Mouse (Mus musculus) heart, embryonic 13.5 days (tissue): Measurements from ENCODE around the gene Slc4a5. TPM values are rescaled to one million over a fixed set of nuclear protein-coding genes. Genes with fewer than 3 reads are reported as not detected.

ENCODE experiments used
- ATAC-seq: fragments of 200-750 bp; cut with Nextera tagmentation; 2 replicates; pipeline ENCODE4 v1.8.0; 2017; ENCODE audit warnings: moderate TSS enrichment; ENCODE audit not compliant: insufficient number of reproducible peaks, low FRiP score, low TSS enrichment; ENCODE audit errors: extremely low read depth
- H3K27ac ChIP-seq: fragments of 300-500 bp; sonication (generic); replicated peaks from 2 replicates; pipeline ENCODE4 v1.5.1; 2015; ENCODE audit warnings: moderate library complexity, mild to moderate bottlenecking, inconsistent platforms
- H3K27me3 ChIP-seq: fragments of 300-500 bp; sonication (generic); replicated peaks from 2 replicates; pipeline ENCODE4 v1.6.1; 2015; ENCODE audit warnings: mild to moderate bottlenecking, inconsistent platforms
- H3K36me3 ChIP-seq: fragments of 300-500 bp; sonication (generic); 2 replicates; pipeline ENCODE4 v1.6.1; 2015; ENCODE audit warnings: mild to moderate bottlenecking, inconsistent platforms
- H3K4me1 ChIP-seq: fragments of 300-500 bp; sonication (generic); 2 replicates; pipeline ENCODE4 v1.6.1; 2015; ENCODE audit warnings: inconsistent platforms
- H3K4me2 ChIP-seq: fragments of 300-500 bp; sonication (generic); 2 replicates; pipeline ENCODE4 v1.6.1; 2015; ENCODE audit warnings: inconsistent platforms, mild to moderate bottlenecking, moderate library complexity
- H3K4me3 ChIP-seq: fragments of 300-500 bp; sonication (generic); 2 replicates; pipeline ENCODE4 v1.5.1; 2015; ENCODE audit warnings: moderate library complexity, mild to moderate bottlenecking, inconsistent platforms
- H3K9ac ChIP-seq: fragments of 300-500 bp; sonication (generic); 2 replicates; pipeline ENCODE4 v1.6.1; 2015; ENCODE audit warnings: inconsistent platforms, mild to moderate bottlenecking, moderate library complexity
- H3K9me3 ChIP-seq: fragments of 300-500 bp; sonication (generic); 2 replicates; pipeline ENCODE4 v1.6.1; 2016; ENCODE audit warnings: inconsistent platforms
- WGBS: fragments of 180-500 bp; shearing (Covaris S2); methylation state at CpG from one replicate; pipeline ENCODE4 v1.1.7; 2015; ENCODE audit warnings: mixed read lengths; 5-methylcytosine and 5-hydroxymethylcytosine counted together
- polyA plus RNA-seq: library from polyadenylated mRNA; unstranded; fragments of >200 nt; fragmentation: Nextera tagmentation; extraction: Ambion mirVana; gene quantifications from 2 replicates; pipeline ENCODE4 v1.2.1, GENCODE M21; 2015

The Slc4a5 gene
- polyA plus RNA-seq, 1 experiment from 2014 or later: 0.11 TPM

- no peak for ATAC-seq
- no peak overlapping the region for H3K4me3 ChIP-seq
- no peaks in the 10 kb centered on the region for H3K36me3 ChIP-seq
- no peak overlapping the region for H3K4me2 ChIP-seq
- 85% methylated on average over 4 of the region's 4 CpGs for WGBS
- peaks cover 26% of the 10 kb centered on the region for H3K4me1 ChIP-seq
- peaks cover 39% of the 10 kb centered on the region for H3K27me3 ChIP-seq
- no peak overlapping the region for H3K9ac ChIP-seq
- 0 out of 2 replicates have a peak overlapping the region, but pooled peaks have one; percentile 33 for H3K27ac ChIP-seq
- no peaks in the 10 kb centered on the region for H3K9me3 ChIP-seq
Observed at GRCm38 (mm10) chr6:83233306-83233705, 13.7 kb downstream of the Slc4a5 start.

GRCm38 (mm10) chr6:83234280-83234741, 14.7 kb downstream of the Slc4a5 start:
- peaks cover 26% of the 10 kb centered on the region for H3K4me1 ChIP-seq
- H3K9ac ChIP-seq: peak overlapping the region; percentile 69
- peak overlapping the region; percentile 25 for H3K4me3 ChIP-seq
- H3K27ac ChIP-seq: peak overlapping the region; percentile 33; the same call in 1 of the 2 replicates
- peaks cover 49% of the 10 kb centered on the region for H3K27me3 ChIP-seq
- no peaks in the 10 kb centered on the region for H3K9me3 ChIP-seq
- H3K36me3 ChIP-seq: no peaks in the 10 kb centered on the region
- 3% methylated on average over 14 of the region's 14 CpGs for WGBS
- no peak for ATAC-seq
- H3K4me2 ChIP-seq: peak overlapping the region; percentile 58

- H3K27me3 ChIP-seq: peaks cover 70% of the 10 kb centered on the region
- peak overlapping the region; percentile 52 for H3K4me2 ChIP-seq
- no peaks in the 10 kb centered on the region for H3K9me3 ChIP-seq
- no peak overlapping the region for H3K27ac ChIP-seq
- H3K9ac ChIP-seq: 0 out of 2 replicates have a peak overlapping the region, but pooled peaks have one; percentile 25
- no peak for ATAC-seq
- WGBS: 1% methylated on average over 9 of the region's 9 CpGs
- H3K4me3 ChIP-seq: peak overlapping the region; percentile 13
- no peaks in the 10 kb centered on the region for H3K36me3 ChIP-seq
- H3K4me1 ChIP-seq: peaks cover 35% of the 10 kb centered on the region
Observed at GRCm38 (mm10) chr6:83237123-83237522, 17.5 kb downstream of the Slc4a5 start.

GRCm38 (mm10) chr6:83244422-83245061, 24.9 kb downstream of the Slc4a5 start:
- peak overlapping the region; percentile 58; the same call in 1 of the 2 replicates for H3K27ac ChIP-seq
- 52% methylated on average over 10 of the region's 10 CpGs for WGBS

GRCm38 (mm10) chr6:83245134-83245533, 25.5 kb downstream of the Slc4a5 start:
- Histone ChIP-seq H3K4me3 (no peak overlapping the region), H3K36me3 (no peaks in the 10 kb centered on the region), H3K27me3 (peaks cover 14% of the 10 kb centered on the region), H3K9ac (no peak overlapping the region), H3K9me3 (no peaks in the 10 kb centered on the region), H3K4me2 (no peak overlapping the region), H3K4me1 (peaks cover 29% of the 10 kb centered on the region), H3K27ac (peak overlapping the region; percentile 58)
- ATAC-seq: no peak
- 49% methylated on average over 6 of the region's 6 CpGs for WGBS

More at GRCm38 (mm10) chr6:83244422-83245061, 24.9 kb downstream of the Slc4a5 start:
- Histone ChIP-seq H3K27me3 (peaks cover 19% of the 10 kb centered on the region), H3K4me1 (peaks cover 27% of the 10 kb centered on the region), H3K9ac (no peak overlapping the region), H3K9me3 (no peaks in the 10 kb centered on the region), H3K4me2 (no peak overlapping the region), H3K36me3 (no peaks in the 10 kb centered on the region), H3K4me3 (no peak overlapping the region)
- ATAC-seq: no peak

- no peak overlapping the region for H3K4me2 ChIP-seq
- H3K27me3 ChIP-seq: peaks cover 5% of the 10 kb centered on the region
- H3K27ac ChIP-seq: no peak overlapping the region
- no peak overlapping the region for H3K9ac ChIP-seq
- 92% methylated on average over 1 of the region's 1 CpGs for WGBS
- ATAC-seq: no peak
- H3K4me3 ChIP-seq: no peak overlapping the region
- peaks cover 30% of the 10 kb centered on the region for H3K4me1 ChIP-seq
- H3K36me3 ChIP-seq: no peaks in the 10 kb centered on the region
- no peaks in the 10 kb centered on the region for H3K9me3 ChIP-seq
Observed at GRCm38 (mm10) chr6:83245997-83246396, 26.4 kb downstream of the Slc4a5 start.

- H3K9me3 ChIP-seq: no peaks in the 10 kb centered on the region
- H3K4me2 ChIP-seq: no peak overlapping the region; the same call in 1 of the 2 replicates
- no peaks in the 10 kb centered on the region for H3K27me3 ChIP-seq
- H3K4me3 ChIP-seq: no peak overlapping the region
- H3K27ac ChIP-seq: no peak overlapping the region
- ATAC-seq: no peak
- peaks cover 30% of the 10 kb centered on the region for H3K4me1 ChIP-seq
- no peaks in the 10 kb centered on the region for H3K36me3 ChIP-seq
- no peak overlapping the region for H3K9ac ChIP-seq
- 94% methylated on average over 4 of the region's 4 CpGs for WGBS
Observed at GRCm38 (mm10) chr6:83246750-83247149, 27.1 kb downstream of the Slc4a5 start.

GRCm38 (mm10) chr6:83247153-83247552, 27.5 kb downstream of the Slc4a5 start:
- 93% methylated on average over 2 of the region's 2 CpGs for WGBS
- no peak for ATAC-seq
- H3K4me1 ChIP-seq: peaks cover 30% of the 10 kb centered on the region
- no peak overlapping the region for H3K9ac ChIP-seq
- no peaks in the 10 kb centered on the region for H3K9me3 ChIP-seq
- H3K4me3 ChIP-seq: no peak overlapping the region
- H3K36me3 ChIP-seq: no peaks in the 10 kb centered on the region
- H3K27ac ChIP-seq: no peak overlapping the region
- H3K4me2 ChIP-seq: no peak overlapping the region; the same call in 1 of the 2 replicates
- no peaks in the 10 kb centered on the region for H3K27me3 ChIP-seq

GRCm38 (mm10) chr6:83254242-83254641, 34.6 kb downstream of the Slc4a5 start:
- WGBS: 70% methylated on average over 7 of the region's 7 CpGs

GRCm38 (mm10) chr6:83264516-83264915, 44.9 kb downstream of the Slc4a5 start:
- Histone ChIP-seq H3K9me3 (no peaks in the 10 kb centered on the region), H3K36me3 (no peaks in the 10 kb centered on the region), H3K9ac (no peak overlapping the region), H3K4me3 (no peak overlapping the region), H3K4me1 (peaks cover 5% of the 10 kb centered on the region), H3K4me2 (no peak overlapping the region), H3K27ac (no peak overlapping the region), H3K27me3 (no peaks in the 10 kb centered on the region)
- 88% methylated on average over 1 of the region's 1 CpGs for WGBS
- ATAC-seq: no peak

More at GRCm38 (mm10) chr6:83254242-83254641, 34.6 kb downstream of the Slc4a5 start:
- no peak for ATAC-seq
- Histone ChIP-seq H3K9ac (no peak overlapping the region), H3K4me3 (no peak overlapping the region), H3K4me2 (no peak overlapping the region), H3K9me3 (no peaks in the 10 kb centered on the region), H3K27me3 (peaks cover 8% of the 10 kb centered on the region; the same call in 1 of the 2 replicates), H3K4me1 (peaks cover 12% of the 10 kb centered on the region; the same call in 1 of the 2 replicates), H3K36me3 (no peaks in the 10 kb centered on the region), H3K27ac (no peak overlapping the region)

- Histone ChIP-seq H3K27me3 (no peaks in the 10 kb centered on the region), H3K4me1 (peaks cover 5% of the 10 kb centered on the region), H3K4me2 (no peak overlapping the region), H3K9ac (no peak overlapping the region), H3K9me3 (no peaks in the 10 kb centered on the region), H3K36me3 (no peaks in the 10 kb centered on the region), H3K4me3 (no peak overlapping the region), H3K27ac (no peak overlapping the region)
- no peak for ATAC-seq
Observed at GRCm38 (mm10) chr6:83265253-83265652, 45.6 kb downstream of the Slc4a5 start.

GRCm38 (mm10) chr6:83265653-83266052, 46.0 kb downstream of the Slc4a5 start:
- 54% methylated on average over 4 of the region's 4 CpGs for WGBS

More at GRCm38 (mm10) chr6:83265653-83266052, 46.0 kb downstream of the Slc4a5 start:
- H3K27me3 ChIP-seq: no peaks in the 10 kb centered on the region
- no peak for ATAC-seq
- peaks cover 5% of the 10 kb centered on the region for H3K4me1 ChIP-seq
- no peak overlapping the region for H3K27ac ChIP-seq
- no peaks in the 10 kb centered on the region for H3K9me3 ChIP-seq
- H3K9ac ChIP-seq: no peak overlapping the region
- H3K4me3 ChIP-seq: no peak overlapping the region
- H3K36me3 ChIP-seq: no peaks in the 10 kb centered on the region
- H3K4me2 ChIP-seq: no peak overlapping the region
